In genomic region chr1:72963449-72963848, GRCm38 (mm10) we compare ENCODE assay signal across 8 mouse cellular contexts. TPM values are rescaled to one million over a fixed set of nuclear protein-coding genes. Genes with fewer than 3 reads are reported as not detected.
DNase-seq lines count a peak whose midpoint lies in the region; ATAC-seq and TF ChIP-seq lines count a peak whose summit lies in the region.

No protein-coding gene starts in this region.

- H3K4me3 ChIP-seq in liver, embryonic 11.5 days (ENCODE audit: low read depth, low read length): no peak overlapping the region
- H3K4me3 ChIP-seq in liver, postnatal 0 days (ENCODE audit: low read depth, low read length): no peak overlapping the region
- no peak overlapping the region for H3K4me3 ChIP-seq in hindbrain, embryonic 10.5 days
- peak overlapping the region; percentile 10; the same call in 1 of the 2 replicates for H3K4me3 ChIP-seq in limb, embryonic 10.5 days
- no peak overlapping the region for H3K4me3 ChIP-seq in neural tube, embryonic 14.5 days (ENCODE audit: low read depth, low read length)

- H3K9ac ChIP-seq in liver, embryonic 11.5 days (ENCODE audit: low read depth, low read length): no peak overlapping the region
- H3K9ac ChIP-seq in liver, postnatal 0 days (replicated peaks): no peak overlapping the region
- H3K9ac ChIP-seq in neural tube, embryonic 14.5 days (replicated peaks; ENCODE audit: low read depth, low read length): no peak overlapping the region

- no peaks in the 10 kb centered on the region for H3K27me3 ChIP-seq in liver, embryonic 11.5 days (replicated peaks; ENCODE audit: control insufficient read depth, insufficient read depth, low read length)
- H3K27me3 ChIP-seq in liver, postnatal 0 days (ENCODE audit: insufficient read depth, low read length): no peaks in the 10 kb centered on the region
- H3K27me3 ChIP-seq in hindbrain, embryonic 10.5 days (ENCODE audit: insufficient read depth, poor library complexity, severe bottlenecking): no peaks in the 10 kb centered on the region
- no peaks in the 10 kb centered on the region for H3K27me3 ChIP-seq in limb, embryonic 10.5 days (ENCODE audit: low read depth, poor library complexity, severe bottlenecking)
- no peaks in the 10 kb centered on the region for H3K27me3 ChIP-seq in neural tube, embryonic 14.5 days (ENCODE audit: control insufficient read depth, insufficient read depth, low read length)

- H3K27ac ChIP-seq in liver, embryonic 11.5 days (ENCODE audit: low read depth, low read length): no peak overlapping the region
- no peak overlapping the region for H3K27ac ChIP-seq in liver, postnatal 0 days (ENCODE audit: low read depth)
- H3K27ac ChIP-seq in hindbrain, embryonic 10.5 days: peak overlapping the region; percentile 70
- H3K27ac ChIP-seq in limb, embryonic 10.5 days: peak overlapping the region; percentile 84
- no peak overlapping the region; the same call in 1 of the 2 replicates for H3K27ac ChIP-seq in neural tube, embryonic 14.5 days (ENCODE audit: low read depth, low read length)

- TF ChIP-seq EP300 in liver, postnatal 0 days (IDR thresholded peaks at IDR 0.05; ENCODE audit: low read depth): no peak

- no peaks in the 10 kb centered on the region for H3K9me3 ChIP-seq in liver, embryonic 11.5 days (ENCODE audit: control insufficient read depth, low read length)
- H3K9me3 ChIP-seq in liver, postnatal 0 days (ENCODE audit: low read length): no peaks in the 10 kb centered on the region
- no peaks in the 10 kb centered on the region for H3K9me3 ChIP-seq in hindbrain, embryonic 10.5 days
- H3K9me3 ChIP-seq in limb, embryonic 10.5 days (replicated peaks): no peaks in the 10 kb centered on the region
- no peaks in the 10 kb centered on the region for H3K9me3 ChIP-seq in neural tube, embryonic 14.5 days (ENCODE audit: control insufficient read depth, low read length)

- H3K4me1 ChIP-seq in liver, embryonic 11.5 days (replicated peaks; ENCODE audit: control insufficient read depth, insufficient read depth, low read length): no peaks in the 10 kb centered on the region
- no peaks in the 10 kb centered on the region for H3K4me1 ChIP-seq in liver, postnatal 0 days (ENCODE audit: insufficient read depth)
- H3K4me1 ChIP-seq in hindbrain, embryonic 10.5 days (replicated peaks): peaks cover 15% of the 10 kb centered on the region
- peaks cover 20% of the 10 kb centered on the region for H3K4me1 ChIP-seq in limb, embryonic 10.5 days
- H3K4me1 ChIP-seq in neural tube, embryonic 14.5 days (ENCODE audit: control insufficient read depth, insufficient read depth, low read length): no peaks in the 10 kb centered on the region

- H3K36me3 ChIP-seq in liver, embryonic 11.5 days (ENCODE audit: control insufficient read depth, insufficient read depth, low read length): no peaks in the 10 kb centered on the region
- H3K36me3 ChIP-seq in liver, postnatal 0 days (replicated peaks; ENCODE audit: insufficient read depth, low read length): no peaks in the 10 kb centered on the region
- H3K36me3 ChIP-seq in hindbrain, embryonic 10.5 days: no peaks in the 10 kb centered on the region
- no peaks in the 10 kb centered on the region for H3K36me3 ChIP-seq in limb, embryonic 10.5 days
- H3K36me3 ChIP-seq in neural tube, embryonic 14.5 days (ENCODE audit: control insufficient read depth, insufficient read depth, low read length): no peaks in the 10 kb centered on the region

- TF ChIP-seq CTCF in liver, postnatal 0 days (IDR thresholded peaks at IDR 0.05; ENCODE audit: low read depth): no peak

- no peak overlapping the region for H3K4me2 ChIP-seq in liver, embryonic 11.5 days
- H3K4me2 ChIP-seq in liver, postnatal 0 days (ENCODE audit: low read depth, low read length): no peak overlapping the region
- no peak overlapping the region for H3K4me2 ChIP-seq in neural tube, embryonic 14.5 days (ENCODE audit: low read depth, low read length)

- DNase-seq in liver, embryonic 11.5 days (ENCODE audit: low spot score): no peak
- DNase-seq in liver, postnatal 0 days: no peak
- peak; percentile 18 to 23 for DNase-seq in frontal cortex, postnatal 10 days (ENCODE audit: low spot score in 2 of 2)
- peak; percentile 43 for DNase-seq in hindbrain, embryonic 10.5 days (ENCODE audit: low spot score)
- DNase-seq in limb, embryonic 10.5 days (ENCODE audit: low spot score): peak; percentile 61
- DNase-seq in thymus, postnatal 4 days: no peak
- no peak for DNase-seq in testis, postnatal 10 days (ENCODE audit: low spot score)

- WGBS in liver, embryonic 11.5 days: 40% methylated on average over 7 of the region's 7 CpGs
- WGBS in liver, postnatal 0 days (ENCODE audit: insufficient replicate concordance): 47% methylated on average over 7 of the region's 7 CpGs
- 43% methylated on average over 7 of the region's 7 CpGs for WGBS in hindbrain, embryonic 10.5 days
- WGBS in limb, embryonic 10.5 days: 40% methylated on average over 7 of the region's 7 CpGs
- WGBS in neural tube, embryonic 14.5 days: 42% methylated on average over 7 of the region's 7 CpGs

- ATAC-seq in liver, embryonic 11.5 days (replicated peaks; ENCODE audit: low FRiP score): peak; percentile 31; the same call in 1 of the 2 replicates
- no peak for ATAC-seq in liver, postnatal 0 days
- ATAC-seq in neural tube, embryonic 14.5 days (ENCODE audit: low read depth): peak; percentile 68; the same call in 1 of the 2 replicates

RNA-seq across cellular contexts. Expression of gene Tnp1, which starts 52.3 kb away (rescaled TPM):
- polyA plus RNA-seq in liver, embryonic 11.5 days (2014; fragmentation: Nextera tagmentation; extraction: Ambion mirVana): not detected in 2 replicates
- not detected in 2 replicates for polyA plus RNA-seq in liver, postnatal 0 days (2015; fragmentation: Nextera tagmentation; extraction: Ambion mirVana)
- not detected in 2 replicates for polyA plus RNA-seq in hindbrain, embryonic 10.5 days (2016; fragmentation: Nextera tagmentation; extraction: Ambion mirVana)
- polyA plus RNA-seq in limb, embryonic 10.5 days (2016; fragmentation: Nextera tagmentation; extraction: Ambion mirVana): not detected in 2 replicates
- not detected in 2 replicates for polyA plus RNA-seq in neural tube, embryonic 14.5 days (2014; fragmentation: Nextera tagmentation; extraction: Ambion mirVana)

Comparison
In these comparisons a context has a peak if more than half of its experiments do, and no peak if none do; other contexts are left out.
1. DNase-seq: peak in frontal cortex, postnatal 10 days (2 of 2), hindbrain, embryonic 10.5 days (single experiment) and limb, embryonic 10.5 days (single experiment); none in liver, embryonic 11.5 days (single experiment), liver, postnatal 0 days (single experiment), thymus, postnatal 4 days (single experiment) and testis, postnatal 10 days (single experiment).
2. H3K27ac ChIP-seq: peak in hindbrain, embryonic 10.5 days (single experiment) and limb, embryonic 10.5 days (single experiment); none in liver, embryonic 11.5 days (single experiment), liver, postnatal 0 days (single experiment) and neural tube, embryonic 14.5 days (single experiment).